Mouse (Mus musculus) c-Kit-positive CD71-positive TER-119-positive erythroid progenitor cells, embryonic 14.5 days (primary cell): ENCODE data around the gene Tmem177.

Experiments used
- DNase-seq: peaks from one replicate; pipeline ENCODE4 v3.0.0-alpha.2; 2013; ENCODE audit warnings: low spot score

The Tmem177 gene

GRCm38 (mm10) chr1:119889347-119889746 lies 23.7 kb downstream of the Tmem177 start:
- no peak for DNase-seq

GRCm38 (mm10) chr1:119886320-119886719 lies 26.7 kb downstream of the Tmem177 start:
- no peak for DNase-seq

GRCm38 (mm10) chr1:119884272-119884671 lies 28.7 kb downstream of the Tmem177 start:
- no peak for DNase-seq

GRCm38 (mm10) chr1:119878909-119879308 lies 34.1 kb downstream of the Tmem177 start:
- DNase-seq: no peak

- no peak for DNase-seq
Measured at GRCm38 (mm10) chr1:119877469-119877868, 35.5 kb downstream of the Tmem177 start.

- no peak for DNase-seq
Measured at GRCm38 (mm10) chr1:119868395-119869161, 44.4 kb downstream of the Tmem177 start.

- DNase-seq: no peak
Measured at GRCm38 (mm10) chr1:119867300-119867699, 45.7 kb downstream of the Tmem177 start.

GRCm38 (mm10) chr1:119865311-119865710 lies 47.7 kb downstream of the Tmem177 start:
- no peak for DNase-seq

GRCm38 (mm10) chr1:119863507-119864296 lies 49.3 kb downstream of the Tmem177 start:
- no peak for DNase-seq

- no peak for DNase-seq
Measured at GRCm38 (mm10) chr1:119859566-119859965, 53.4 kb downstream of the Tmem177 start.
